Mouse (Mus musculus) heart, adult 2 months (tissue): ENCODE data around the gene H2-M5. TPM values are rescaled to one million over a fixed set of nuclear protein-coding genes. Genes with fewer than 3 reads are reported as not detected.
A peak's percentile ranks its signal among the peaks of the same experiment; 100 is the strongest.
"Not testable (repeated sequence)": the region's sequence is repeated elsewhere in the genome, so short reads cannot be mapped to it uniquely, and the experiment has no call there.

Experiments
- DNase-seq, 2 experiments: peaks; one replicate each; pipeline ENCODE4 v3.0.0; 2021
- H3K27ac ChIP-seq: fragments of 200-600 bp; 2 replicates; pipeline ENCODE4 v1.8.1; 2022
- H3K27me3 ChIP-seq: fragments of 200-500 bp; 2 replicates; pipeline ENCODE4 v1.6.1; 2012; ENCODE audit warnings: mild to moderate bottlenecking, low read length, inconsistent platforms, mixed read lengths; ENCODE audit not compliant: control insufficient read depth, insufficient read depth
- H3K36me3 ChIP-seq: fragments of 200-500 bp; 2 replicates; pipeline ENCODE4 v1.6.1; 2012; ENCODE audit warnings: low read length, inconsistent platforms; ENCODE audit not compliant: control insufficient read depth, insufficient read depth
- H3K4me1 ChIP-seq: fragments of 200-500 bp; 2 replicates; pipeline ENCODE4 v1.6.1; 2011; ENCODE audit warnings: low read length; ENCODE audit not compliant: control insufficient read depth, insufficient read depth
- H3K4me3 ChIP-seq: fragments of 200-600 bp; 2 replicates; pipeline ENCODE4 v1.8.1; 2022
- H3K79me2 ChIP-seq: fragments of 200-500 bp; replicated peaks from 2 replicates; pipeline ENCODE4 v1.6.1; 2012; ENCODE audit warnings: mild to moderate bottlenecking, inconsistent platforms, low read length, moderate library complexity, mixed read lengths; ENCODE audit not compliant: control insufficient read depth, insufficient read depth
- H3K9ac ChIP-seq: fragments of 200-500 bp; 2 replicates; pipeline ENCODE4 v1.6.1; 2012; ENCODE audit warnings: low read depth, mild to moderate bottlenecking, control low read depth, inconsistent platforms, low read length, mixed read lengths
- CTCF ChIP-seq: fragments of 200-600 bp; IDR thresholded peaks from 2 replicates; pipeline ENCODE4 v1.8.1; 2022; ENCODE audit warnings: antibody characterized with exemption, mild to moderate bottlenecking, moderate library complexity
- EP300 ChIP-seq: fragments of 200-500 bp; IDR thresholded peaks from 2 replicates; pipeline ENCODE4 v1.6.1; 2011; ENCODE audit warnings: low read depth, low read length, control low read depth; ENCODE audit not compliant: insufficient read depth
- POLR2A ChIP-seq: fragments of 200-500 bp; IDR thresholded peaks from 2 replicates; pipeline ENCODE4 v1.6.1; 2011; ENCODE audit warnings: mild to moderate bottlenecking, low read depth, low read length, control low read depth; ENCODE audit not compliant: insufficient read depth
- WGBS: fragments of 180-500 bp; shearing (Covaris S2); methylation state at CpG from one replicate; pipeline ENCODE4 v1.1.7; 2018; 5-methylcytosine and 5-hydroxymethylcytosine counted together
- intact Hi-C: fragments of 180-260 bp; cut with DNase I; formaldehyde crosslinking; loops from one replicate; pipeline ENCODE4 v1.15.1; 2025
- polyA plus RNA-seq: library from polyadenylated mRNA; depleted of rRNA; stranded (reverse); fragments of >200 nt; gene quantifications from 2 replicates; pipeline ENCODE4 v1.2.3, GENCODE M21; 2012
- total RNA-seq, 2 experiments: library from RNA; stranded (reverse); gene quantifications; 2 replicates each; pipeline ENCODE4 v1.2.3; 2021

Gene H2-M5
- total and polyA plus RNA-seq, 3 experiments: 0.14 to 0.63 (median 0.41) TPM

DNA sequence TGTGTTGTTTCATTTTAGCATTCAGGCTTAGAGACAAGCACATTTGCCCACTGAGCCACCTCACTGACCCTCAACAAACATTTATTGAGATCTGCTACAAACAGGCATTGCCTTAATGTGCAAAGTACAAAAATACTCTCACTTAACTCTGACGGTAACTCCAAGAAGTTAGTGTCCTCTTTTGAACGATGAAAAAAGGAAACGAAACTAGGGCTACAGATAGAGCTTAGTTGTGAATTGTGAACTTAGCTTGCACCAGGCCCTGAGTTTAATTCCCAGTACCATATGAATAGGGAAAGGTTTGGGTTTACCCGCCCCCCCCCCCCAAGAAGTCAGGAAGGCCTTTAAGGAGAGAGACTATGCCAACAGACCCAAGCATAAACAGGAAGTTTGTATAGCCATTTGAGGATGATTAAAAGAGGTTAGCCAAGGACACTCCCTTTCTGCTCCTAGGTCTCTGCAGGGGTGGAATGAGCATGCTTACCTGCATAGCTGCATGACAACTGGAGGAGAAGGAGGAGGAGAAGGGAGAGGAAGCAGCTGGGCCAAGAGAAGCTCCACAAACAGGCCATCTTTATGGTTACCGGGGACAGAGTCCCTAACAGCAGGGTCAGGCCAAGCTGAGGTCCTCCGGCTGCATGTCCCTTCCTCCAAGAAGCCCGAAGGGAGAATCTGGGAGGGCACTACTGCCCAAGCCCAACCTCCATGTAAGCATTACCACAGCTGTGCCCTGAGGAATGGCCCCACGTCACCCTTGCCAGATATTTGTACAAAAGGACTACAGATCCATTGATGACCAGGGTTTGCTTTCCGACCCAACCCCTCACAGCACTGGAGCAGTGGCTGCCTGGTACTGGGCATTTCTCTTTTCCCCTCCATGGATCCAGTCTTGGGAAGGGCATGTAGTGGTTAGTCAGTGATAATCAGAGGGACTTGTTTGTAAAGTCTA, 33.6 kb upstream of the H2-M5 start, which contains the start of gene Mog:
Mog (minus strand) TSS at position 771 of the 949 bp plus-strand sequence.
- intact Hi-C loops: no loop called here

DNA sequence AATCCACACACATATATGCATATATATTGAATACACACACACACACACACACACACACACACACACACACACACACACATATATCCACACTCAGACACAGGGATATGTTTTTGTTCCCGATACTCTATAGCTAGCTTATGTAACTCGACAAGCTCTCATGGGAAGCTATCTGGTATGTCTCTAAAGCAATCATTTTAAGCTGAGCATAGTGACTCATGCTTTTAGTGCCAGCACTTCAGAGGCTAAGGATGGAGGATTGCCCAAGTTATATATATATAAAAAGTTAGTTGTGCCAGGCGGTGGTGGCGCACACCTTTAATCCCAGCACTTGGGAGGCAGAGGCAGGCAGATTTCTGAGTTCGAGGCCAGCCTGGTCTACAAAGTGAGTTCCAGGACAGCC, 29.9 kb upstream of the H2-M5 start:
- 81% methylated on average over 5 of the region's 5 CpGs for WGBS
- DNase-seq, H3K4me3 ChIP-seq, H3K36me3 ChIP-seq, intact Hi-C loops, H3K9ac ChIP-seq, H3K79me2 ChIP-seq, H3K27ac ChIP-seq, H3K27me3 ChIP-seq, H3K4me1 ChIP-seq: not testable (repeated sequence)

More for the DNA sequence above, 33.6 kb upstream of the H2-M5 start, which contains the start of gene Mog:
- peak in 1 of 2 experiments; percentile 16 for DNase-seq
- H3K4me1 ChIP-seq: no peaks in the 10 kb centered on the region
- no peak for TF ChIP-seq CTCF
- TF ChIP-seq EP300: no peak
- TF ChIP-seq POLR2A: no peak
- no peaks in the 10 kb centered on the region for H3K36me3 ChIP-seq
- WGBS: 72% methylated on average over 9 of the region's 9 CpGs
- no peak within 1 kb of the TSS for H3K27ac ChIP-seq
- no peaks in the 10 kb centered on the region for H3K79me2 ChIP-seq
- H3K4me3 ChIP-seq: no peak within 1 kb of the TSS
- H3K9ac ChIP-seq: no peak within 1 kb of the TSS
- no peaks in the 10 kb centered on the region for H3K27me3 ChIP-seq

DNA sequence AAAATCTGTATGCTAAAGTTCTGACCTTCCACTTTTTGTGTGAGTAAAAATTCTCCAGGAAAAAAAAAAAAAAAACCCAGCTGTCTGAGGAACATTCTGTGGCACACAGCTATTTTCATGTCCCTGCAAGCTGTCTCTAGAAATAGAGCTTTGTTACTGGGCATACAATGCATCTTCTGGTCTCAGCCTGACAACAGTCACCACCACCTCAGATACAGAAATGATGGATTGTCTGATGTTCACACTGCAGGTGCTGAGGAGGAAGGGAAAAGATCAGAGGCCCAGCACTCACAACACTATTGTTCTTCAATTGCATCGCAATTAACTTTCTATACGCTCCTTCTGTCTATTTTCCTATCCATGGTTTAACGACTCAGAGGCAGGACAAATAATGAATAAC, 29.0 kb upstream of the H2-M5 start:
- H3K36me3 ChIP-seq: no peaks in the 10 kb centered on the region
- H3K79me2 ChIP-seq: no peaks in the 10 kb centered on the region
- H3K27ac ChIP-seq: no peak overlapping the region
- intact Hi-C loops: no loop called here
- H3K27me3 ChIP-seq: no peaks in the 10 kb centered on the region
- TF ChIP-seq CTCF (no peak), EP300 (no peak), POLR2A (no peak)
- H3K4me3 ChIP-seq: no peak overlapping the region
- WGBS: 94% methylated on average over 3 of the region's 3 CpGs
- no peak for DNase-seq
- no peaks in the 10 kb centered on the region for H3K4me1 ChIP-seq
- no peak overlapping the region for H3K9ac ChIP-seq

DNA sequence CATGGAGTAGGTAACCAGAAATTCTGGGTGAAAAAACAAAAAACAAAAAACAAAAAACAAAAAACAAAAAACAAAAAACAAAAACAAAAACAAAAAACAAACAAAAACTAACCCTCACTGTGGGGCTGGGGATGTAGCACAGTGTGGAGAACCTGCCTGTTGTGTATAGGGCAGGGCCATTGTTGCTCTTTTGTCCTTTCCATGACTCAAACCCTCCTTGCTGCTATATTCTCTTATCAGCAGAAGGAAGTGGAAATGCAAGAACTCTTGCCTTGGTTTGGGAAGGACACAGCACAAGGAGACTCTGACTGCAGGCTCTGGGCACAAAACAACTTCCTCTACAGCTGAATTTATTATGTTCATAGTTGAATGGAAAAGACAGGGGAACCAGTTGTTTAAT, 27.0 kb upstream of the H2-M5 start:
- TF ChIP-seq CTCF (no peak), POLR2A (no peak), EP300 (no peak)
- H3K4me3 ChIP-seq: no peak overlapping the region
- intact Hi-C loops: no loop called here
- no peaks in the 10 kb centered on the region for H3K36me3 ChIP-seq
- no peaks in the 10 kb centered on the region for H3K79me2 ChIP-seq
- no peak overlapping the region for H3K9ac ChIP-seq
- no peaks in the 10 kb centered on the region for H3K27me3 ChIP-seq
- no peaks in the 10 kb centered on the region for H3K4me1 ChIP-seq
- no peak overlapping the region for H3K27ac ChIP-seq
- no peak for DNase-seq

DNA sequence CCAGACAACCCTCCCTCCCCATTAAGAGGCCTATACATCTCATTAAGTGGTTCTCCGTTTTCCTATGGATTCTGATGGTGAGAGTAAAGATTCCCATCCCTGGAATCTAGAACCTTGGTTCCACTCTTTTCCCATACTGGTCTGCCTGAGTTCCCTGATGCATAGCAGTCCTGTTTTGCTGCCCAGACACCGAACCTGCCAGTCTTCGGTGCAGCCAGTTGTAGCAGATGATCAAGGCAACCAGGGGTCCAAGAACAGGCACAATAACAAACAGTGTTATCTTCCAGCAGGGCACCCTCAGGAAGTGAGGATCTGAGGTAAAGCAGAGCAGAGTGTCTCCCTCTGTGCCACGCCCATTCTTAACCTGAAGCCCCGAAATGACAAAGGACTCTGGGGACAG, 22.8 kb upstream of the H2-M5 start:
- Histone ChIP-seq H3K27ac (no peak overlapping the region), H3K4me1 (no peaks in the 10 kb centered on the region), H3K36me3 (no peaks in the 10 kb centered on the region), H3K4me3 (no peak overlapping the region), H3K9ac (no peak overlapping the region), H3K79me2 (no peaks in the 10 kb centered on the region), H3K27me3 (no peaks in the 10 kb centered on the region)
- no peak for DNase-seq
- WGBS: 59% methylated on average over 5 of the region's 5 CpGs
- TF ChIP-seq POLR2A: no peak
- TF ChIP-seq CTCF: no peak
- TF ChIP-seq EP300: no peak
- intact Hi-C loops: no loop called here

DNA sequence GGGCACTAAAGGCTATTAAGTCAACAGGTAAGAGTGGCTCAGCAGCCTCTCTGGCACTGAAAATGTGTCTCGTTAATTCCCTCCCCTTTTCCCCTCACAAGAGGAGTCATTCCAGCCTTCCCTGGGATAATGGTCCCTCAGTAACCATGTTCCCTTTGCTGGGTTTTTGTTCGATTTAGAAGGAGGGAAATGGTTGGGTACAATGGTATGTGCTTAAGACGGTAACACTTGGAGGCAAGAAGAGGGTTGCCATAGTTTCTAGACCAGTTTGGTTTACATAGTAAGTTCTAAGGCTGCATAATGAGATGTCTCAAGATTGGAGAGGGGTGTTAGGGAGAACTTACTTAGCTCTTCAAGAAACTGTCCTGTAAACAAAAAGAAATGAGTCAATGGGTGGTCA, 22.4 kb upstream of the H2-M5 start:
- Histone ChIP-seq H3K79me2 (no peaks in the 10 kb centered on the region), H3K4me1 (no peaks in the 10 kb centered on the region), H3K36me3 (no peaks in the 10 kb centered on the region), H3K27me3 (no peaks in the 10 kb centered on the region), H3K27ac (no peak overlapping the region), H3K4me3 (no peak overlapping the region), H3K9ac (no peak overlapping the region)
- no peak for DNase-seq
- TF ChIP-seq POLR2A (no peak), CTCF (no peak), EP300 (no peak)
- intact Hi-C loops: no loop called here
- 77% methylated on average over 3 of the region's 3 CpGs for WGBS
